Comparison of ENCODE assay signal across 22 mouse cellular contexts in genomic region chr1:39429015-39429414, GRCm38 (mm10). TPM values are rescaled to one million over a fixed set of nuclear protein-coding genes. Genes with fewer than 3 reads are reported as not detected.
DNase-seq lines count a peak whose midpoint lies in the region; ATAC-seq and TF ChIP-seq lines count a peak whose summit lies in the region.
"Had no signal": no experiment of that assay in that cellular context is flagged by ENCODE, and none has a peak within 500 bp of the region (broad histone marks: within the 10 kb centered on the region; RNA-seq: fewer than 3 reads in every experiment).

No protein-coding gene starts in this region.

- TF ChIP-seq RAD21 in CH12.LX (IDR thresholded peaks at IDR 0.05; ENCODE audit: low read depth, low read length) = no peak; the same call in 1 of the 2 replicates

- TF ChIP-seq CTCF in lung, postnatal 0 days (IDR thresholded peaks at IDR 0.05) = peak; percentile 26
- 0 out of 4 replicates have a peak, but pooled peaks of 1 of the 2 experiments have one; percentile 13 for TF ChIP-seq CTCF in CH12.LX (conservative IDR thresholded peaks at IDR 0.05 in 1 of 2, IDR thresholded peaks at IDR 0.05 in 1 of 2; ENCODE audit: low read depth in 2 of 2, low read length in 2 of 2)

- TF ChIP-seq EP300 in lung, postnatal 0 days (IDR thresholded peaks at IDR 0.05) = no peak
- no peak for TF ChIP-seq EP300 in CH12.LX (IDR thresholded peaks at IDR 0.05; ENCODE audit: low read length)

- 0 out of 2 replicates have a peak overlapping the region, but pooled peaks have one; percentile 16 for H3K27ac ChIP-seq in lung, postnatal 0 days (ENCODE audit: low read length)
- H3K27ac ChIP-seq in CH12.LX (ENCODE audit: insufficient read depth, low read depth) = no peak overlapping the region
- H3K27ac ChIP-seq: forebrain, embryonic 12.5 days; gastrocnemius, adult 2 months; heart, embryonic 13.5 days; hindbrain, embryonic 13.5 days; limb, embryonic 10.5 days; midbrain, embryonic 15.5 days; neural tube, embryonic 15.5 days; stomach, embryonic 15.5 days had no signal

- no peak overlapping the region for H3K4me2 ChIP-seq in lung, postnatal 0 days (replicated peaks; ENCODE audit: low read depth, low read length)
- H3K4me2 ChIP-seq in CH12.LX (ENCODE audit: insufficient read depth, low read depth, poor library complexity, severe bottlenecking) = no peak overlapping the region
- H3K4me2 ChIP-seq: forebrain, embryonic 12.5 days; heart, embryonic 13.5 days; hindbrain, embryonic 13.5 days; midbrain, embryonic 15.5 days; neural tube, embryonic 15.5 days; stomach, embryonic 15.5 days had no signal

- H3K4me3 ChIP-seq in lung, postnatal 0 days (ENCODE audit: low read depth, low read length) = no peak overlapping the region
- no peak overlapping the region for H3K4me3 ChIP-seq in CH12.LX (replicated peaks in 1 of 3; ENCODE audit: low read depth in 2 of 3, low read length in 2 of 3, poor library complexity in 1 of 3)
- H3K4me3 ChIP-seq: forebrain, embryonic 12.5 days; gastrocnemius, adult 2 months; heart, embryonic 13.5 days; hindbrain, embryonic 13.5 days; limb, embryonic 10.5 days; liver, embryonic 13.5 days; megakaryocyte, embryonic 14.5 days; midbrain, embryonic 15.5 days; neural tube, embryonic 15.5 days; stomach, embryonic 15.5 days had no signal

- in situ Hi-C loops in CH12.LX (cut with MboI; ENCODE audit: low pct_ligation_motif_present, low pct_unique_long_range_greater_than_20kb, low sequenced_read_pairs) = no loop called here

- no peaks in the 10 kb centered on the region for H3K9me3 ChIP-seq in lung, postnatal 0 days (ENCODE audit: low read length)
- H3K9me3 ChIP-seq in CH12.LX (replicated peaks; ENCODE audit: low read length) = peaks cover 5% of the 10 kb centered on the region
- H3K9me3 ChIP-seq: forebrain, embryonic 12.5 days; heart, embryonic 13.5 days; hindbrain, embryonic 13.5 days; limb, embryonic 10.5 days; liver, embryonic 13.5 days; midbrain, embryonic 15.5 days; neural tube, embryonic 15.5 days; stomach, embryonic 15.5 days had no signal

- dilution Hi-C loops in CH12.LX (cut with MboI; ENCODE audit: extremely low pct_ligation_motif_present, extremely low pct_unique_long_range_greater_than_20kb, low sequenced_read_pairs) = no loop called here

- TF ChIP-seq POLR2A in CH12.LX (IDR thresholded peaks at IDR 0.05; ENCODE audit: low read depth, low read length) = no peak

- no peak for ATAC-seq in lung, postnatal 0 days
- ATAC-seq: activated CD4-positive, CD25-positive, alpha-beta regulatory T cell, adult 4 months; inflammation-experienced regulatory T-cells, adult 6 months; midbrain, embryonic 15.5 days had no signal

- no peak for DNase-seq in lung, postnatal 0 days (ENCODE audit: low spot score)
- DNase-seq in lung, postnatal 4 days = no peak
- DNase-seq in CH12.LX (ENCODE audit: extremely low read depth) (peak; percentile 3), ES-CJ7 (ENCODE audit: low read depth, low spot score) (peak; percentile 67)
- peak; percentile 14 to 22 for DNase-seq in thymus, postnatal 36 days
- DNase-seq in urinary bladder, postnatal 25 days (ENCODE audit: low spot score) = no peak
- DNase-seq in adrenal gland, postnatal 25 days = no peak
- DNase-seq: cerebellum, adult 9-10 months; gastrocnemius, adult 2 months; kidney, postnatal 36 days; liver, embryonic 13.5 days; right cerebral cortex, postnatal 14 days had no signal

- H3K36me3 ChIP-seq in lung, postnatal 0 days (ENCODE audit: insufficient read depth, low read length) = no peaks in the 10 kb centered on the region
- H3K36me3 ChIP-seq in CH12.LX (replicated peaks in 1 of 2; ENCODE audit: control insufficient read depth in 1 of 2, insufficient read depth in 1 of 2, low read length in 1 of 2) = no peaks in the 10 kb centered on the region
- H3K36me3 ChIP-seq: forebrain, embryonic 12.5 days; hindbrain, embryonic 13.5 days; limb, embryonic 10.5 days; midbrain, embryonic 15.5 days; neural tube, embryonic 15.5 days; stomach, embryonic 15.5 days had no signal

- no peaks in the 10 kb centered on the region for H3K79me2 ChIP-seq in CH12.LX (replicated peaks; ENCODE audit: control insufficient read depth, extremely low read depth, insufficient read depth, poor library complexity, severe bottlenecking)

- WGBS in lung, postnatal 0 days = 97% methylated on average over 5 of the region's 5 CpGs

- H3K9ac ChIP-seq in lung, postnatal 0 days (replicated peaks; ENCODE audit: low read depth) = no peak overlapping the region
- no peak overlapping the region for H3K9ac ChIP-seq in CH12.LX (ENCODE audit: insufficient read depth, low read depth)
- H3K9ac ChIP-seq: forebrain, embryonic 12.5 days; heart, embryonic 13.5 days; hindbrain, embryonic 13.5 days; liver, embryonic 13.5 days; midbrain, embryonic 15.5 days; neural tube, embryonic 15.5 days; stomach, embryonic 15.5 days had no signal

- H3K27me3 ChIP-seq in lung, postnatal 0 days (replicated peaks; ENCODE audit: insufficient read depth, low read length) = no peaks in the 10 kb centered on the region
- no peaks in the 10 kb centered on the region for H3K27me3 ChIP-seq in CH12.LX (replicated peaks)
- H3K27me3 ChIP-seq: forebrain, embryonic 12.5 days; heart, embryonic 13.5 days; hindbrain, embryonic 13.5 days; liver, embryonic 13.5 days; midbrain, embryonic 15.5 days; neural tube, embryonic 15.5 days; stomach, embryonic 15.5 days had no signal

- H3K4me1 ChIP-seq in lung, postnatal 0 days (ENCODE audit: insufficient read depth, low read depth, low read length) = no peaks in the 10 kb centered on the region
- H3K4me1 ChIP-seq in CH12.LX (ENCODE audit: control insufficient read depth in 1 of 2, insufficient read depth in 2 of 2) = no peaks in the 10 kb centered on the region
- H3K4me1 ChIP-seq: forebrain, embryonic 12.5 days; hindbrain, embryonic 13.5 days; limb, embryonic 10.5 days; midbrain, embryonic 15.5 days; neural tube, embryonic 15.5 days; stomach, embryonic 15.5 days had no signal

TF ChIP-seq in CH12.LX, 34 proteins besides CTCF, POLR2A, EP300 and RAD21:
- TF ChIP-seq ETS1 (conservative IDR thresholded peaks at IDR 0.05; ENCODE audit: low read depth, low read length) (no peak), POLR2AphosphoS2 (IDR thresholded peaks at IDR 0.05; ENCODE audit: low read depth, low read length) (no peak), BHLHE40 (IDR thresholded peaks at IDR 0.05; ENCODE audit: low read depth, low read length) (no peak), GABPA (IDR thresholded peaks at IDR 0.05; ENCODE audit: insufficient replicate concordance, low read depth, low read length) (no peak), UBTF (IDR thresholded peaks at IDR 0.05; ENCODE audit: low read depth, low read length) (no peak)

RNA-seq across cellular contexts. Expression of gene Tbc1d8, which starts 49.5 kb away (rescaled TPM):
- 14.5 and 18.0 TPM in 2 replicates for polyA plus RNA-seq in lung, postnatal 0 days (2015; fragmentation: Nextera tagmentation; extraction: Ambion mirVana)
- 0.81 and 0.88 TPM in 2 replicates for total RNA-seq in CH12.LX (2012; rRNA removed)
- 0.16 and 0.30 TPM in 2 replicates for total RNA-seq in CH12.LX (2014; rRNA removed)
- 1.4 and 1.8 TPM in 2 replicates for polyA plus RNA-seq in CH12.LX (2012; ENCODE audit: insufficient read length, low read depth)
- 16.7 and 18.7 TPM in 2 replicates for total RNA-seq in adrenal gland, postnatal 25 days (2021)

Comparison
In these comparisons a context has a peak if more than half of its experiments do, and no peak if none do; other contexts are left out.
1. DNase-seq: peak in CH12.LX (single experiment), ES-CJ7 (single experiment) and thymus, postnatal 36 days (2 of 2); none in lung, postnatal 0 days (single experiment), lung, postnatal 4 days (0 of 2), urinary bladder, postnatal 25 days (single experiment) and adrenal gland, postnatal 25 days (single experiment).